Mouse (Mus musculus) macrophage (primary cell): ENCODE data around the gene Olfr263. TPM values are rescaled to one million over a fixed set of nuclear protein-coding genes. Genes with fewer than 3 reads are reported as not detected.

Source experiments
- H3K27ac ChIP-seq: fragments of 350-480 bp; formaldehyde crosslinking; 2 replicates; pipeline ENCODE4 v1.9.0; 2021
- H3K36me3 ChIP-seq: fragments of 350-480 bp; formaldehyde crosslinking; 2 replicates; pipeline ENCODE4 v1.9.0; 2021; ENCODE audit errors: inconsistent target
- H3K4me3 ChIP-seq: fragments of 350-480 bp; formaldehyde crosslinking; 2 replicates; pipeline ENCODE4 v1.9.0; 2021; ENCODE audit errors: inconsistent target
- H3K79me2 ChIP-seq: fragments of 350-480 bp; formaldehyde crosslinking; 2 replicates; pipeline ENCODE4 v1.9.0; 2021; ENCODE audit errors: inconsistent target
- WGBS: methylation state at CpG from one replicate; pipeline ENCODE4 v1.1.7; 2026; ENCODE audit warnings: inconsistent platforms; ENCODE audit not compliant: missing documents; 5-methylcytosine and 5-hydroxymethylcytosine counted together
- polyA plus RNA-seq: library from polyadenylated mRNA; stranded (reverse); fragments of 250-400 nt; gene quantifications from 3 replicates; pipeline ENCODE4 v1.2.4, GENCODE M21; 2018; ENCODE audit warnings: inconsistent platforms

The Olfr263 gene
- polyA plus RNA-seq, 1 experiment from 2014 or later: not detected

DNA sequence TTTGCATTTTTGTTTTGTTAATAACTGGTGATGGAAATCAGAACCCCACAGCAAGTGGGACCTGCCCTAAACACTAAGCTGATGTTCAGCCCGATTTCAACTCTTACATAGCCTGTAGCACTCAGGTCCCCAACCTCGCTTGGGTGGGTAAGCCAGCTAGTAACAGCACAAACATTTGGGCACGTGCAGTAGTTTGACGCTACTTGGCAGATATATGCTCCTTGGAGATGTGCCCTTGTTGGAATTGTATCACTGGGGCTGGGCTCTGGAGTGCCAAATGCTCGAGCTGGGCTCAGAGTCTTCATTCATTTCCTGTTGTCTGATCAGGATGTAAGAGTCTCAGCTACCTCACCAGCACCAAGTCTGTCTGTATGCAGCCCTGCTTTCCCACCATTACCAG, 33.2 kb downstream of the Olfr263 start:
- Histone ChIP-seq H3K27ac (no peak overlapping the region), H3K4me3 (no peak overlapping the region)
- 89% methylated on average over 5 of the region's 5 CpGs for WGBS

DNA sequence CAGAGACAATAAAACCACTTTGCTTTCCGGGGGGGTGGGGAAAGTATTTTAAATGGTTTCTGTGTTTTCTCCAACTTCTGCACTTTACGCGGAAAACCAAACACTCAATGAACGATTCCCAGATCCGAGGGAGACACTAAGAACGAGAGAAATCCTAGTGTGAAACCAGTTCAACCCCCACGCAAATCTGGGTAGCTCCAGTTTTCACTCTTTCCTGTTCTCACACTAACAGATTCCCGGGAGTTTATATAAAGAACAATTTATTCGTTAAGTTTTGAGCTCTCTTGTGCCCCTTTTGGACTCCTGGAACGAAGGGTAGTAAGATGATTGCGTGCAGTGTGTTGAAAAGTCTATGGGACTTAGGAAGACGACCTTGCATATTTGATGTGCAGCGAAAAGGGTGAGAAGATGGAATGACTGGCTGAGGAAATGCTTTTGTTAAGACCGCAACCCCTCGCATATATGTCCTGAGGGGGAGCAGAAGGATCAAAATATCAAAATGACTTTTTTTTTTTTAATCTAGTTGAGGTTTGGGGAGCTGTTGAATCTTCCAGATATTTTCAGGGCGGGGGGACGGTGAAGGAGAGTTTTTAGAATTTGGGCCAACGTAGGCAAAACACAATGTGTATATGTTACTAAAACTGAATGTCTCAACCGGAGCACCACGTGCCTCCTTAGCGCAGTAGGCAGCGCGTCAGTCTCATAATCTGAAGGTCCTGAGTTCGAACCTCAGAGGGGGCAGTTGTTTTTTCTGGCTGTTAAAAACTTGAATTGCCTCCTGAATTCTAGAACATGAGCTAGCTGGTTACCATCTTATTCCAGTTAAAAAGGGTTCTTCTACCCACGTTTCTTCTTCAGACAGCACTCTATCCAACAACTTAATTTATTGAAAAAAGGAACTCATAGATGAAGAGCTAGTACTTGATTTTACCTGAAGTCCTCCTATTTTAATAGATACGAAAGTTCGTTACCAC, 37.8 kb downstream of the Olfr263 start:
- no peaks in the 10 kb centered on the region for H3K36me3 ChIP-seq
- peak overlapping the region; percentile 63 for H3K4me3 ChIP-seq
- 2% methylated on average over 27 of the region's 27 CpGs for WGBS
- no peaks in the 10 kb centered on the region for H3K79me2 ChIP-seq
- H3K27ac ChIP-seq: no peak overlapping the region

More for the DNA sequence above, 33.2 kb downstream of the Olfr263 start:
- no peaks in the 10 kb centered on the region for H3K36me3 ChIP-seq
- H3K79me2 ChIP-seq: no peaks in the 10 kb centered on the region

DNA sequence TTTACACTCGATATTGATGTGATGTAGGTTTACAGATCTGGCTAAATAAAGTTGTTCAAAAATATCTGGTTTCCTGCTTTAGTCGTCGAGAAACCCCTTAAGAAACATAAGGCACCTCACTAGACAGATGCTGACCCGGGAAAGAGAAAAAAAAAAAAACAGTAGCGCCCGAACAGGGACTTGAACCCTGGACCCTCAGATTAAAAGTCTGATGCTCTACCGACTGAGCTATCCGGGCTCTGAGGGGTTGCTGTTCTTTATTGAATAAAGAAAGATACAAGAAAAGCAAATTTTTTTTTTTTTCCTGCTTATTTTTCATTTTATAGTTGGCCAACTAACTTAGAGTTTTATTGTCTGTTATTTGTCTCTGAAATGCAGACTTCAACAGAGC, 38.5 kb downstream of the Olfr263 start:
- Histone ChIP-seq H3K27ac (no peak overlapping the region), H3K36me3 (no peaks in the 10 kb centered on the region), H3K79me2 (no peaks in the 10 kb centered on the region), H3K4me3 (peak overlapping the region; percentile 63)
- WGBS: 3% methylated on average over 8 of the region's 8 CpGs

DNA sequence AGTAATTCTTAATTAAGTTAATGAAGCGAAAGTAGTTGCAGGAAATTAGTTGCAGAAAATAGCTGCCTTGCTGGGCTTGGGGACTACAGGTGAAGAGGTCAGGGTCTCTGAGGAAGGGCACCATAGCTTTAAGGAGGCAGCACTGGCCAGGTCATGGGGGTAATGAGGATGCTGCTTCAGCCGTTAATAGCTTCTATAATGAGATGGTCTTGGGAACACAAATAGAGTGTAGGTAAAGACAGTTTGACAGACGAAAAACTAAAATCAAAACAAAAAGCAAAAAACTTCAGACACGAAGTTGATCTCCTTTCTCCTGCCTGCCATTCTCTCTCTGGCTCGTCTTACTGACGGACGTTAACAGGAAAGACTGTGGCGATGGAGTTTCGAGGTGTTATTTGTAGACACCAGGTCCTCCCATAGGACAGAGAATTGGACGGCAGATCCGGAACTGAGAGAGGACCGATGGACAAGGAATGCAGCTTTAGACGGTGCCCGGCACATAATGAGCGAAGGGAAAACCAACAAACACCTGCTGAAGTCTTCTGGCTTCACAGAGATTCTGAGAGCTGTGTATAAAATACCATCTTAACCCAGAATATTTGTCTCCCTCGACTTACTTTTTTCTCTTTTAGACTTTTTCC, 39.1 kb downstream of the Olfr263 start:
- Histone ChIP-seq H3K27ac (no peak overlapping the region), H3K4me3 (peak overlapping the region; percentile 63), H3K36me3 (no peaks in the 10 kb centered on the region), H3K79me2 (no peaks in the 10 kb centered on the region)
- 0% methylated on average over 16 of the region's 16 CpGs for WGBS

DNA sequence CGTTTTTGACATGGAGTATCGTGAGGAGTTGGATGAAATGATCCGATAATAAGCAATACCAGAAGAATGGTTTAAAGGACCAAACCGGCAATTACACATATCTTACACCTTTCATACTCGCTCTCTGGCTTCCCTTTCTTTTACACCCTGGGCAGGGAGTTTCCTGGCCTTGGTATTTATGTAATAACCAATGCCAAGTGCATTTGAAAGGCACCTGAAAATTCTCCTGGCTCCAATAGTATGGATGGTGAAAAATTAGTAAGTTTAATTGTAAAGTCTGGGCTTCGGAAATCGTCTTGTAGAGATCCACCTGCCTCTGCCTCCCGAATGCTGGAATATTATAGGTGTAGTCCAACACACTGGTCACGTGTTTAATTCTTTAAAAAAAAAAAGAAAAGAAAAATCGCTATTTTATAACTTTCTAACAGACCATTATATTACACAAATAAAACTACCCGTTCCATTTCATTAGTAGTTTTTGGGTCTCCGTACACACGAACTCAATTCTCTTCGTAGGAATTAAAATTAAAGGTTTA, 39.8 kb downstream of the Olfr263 start:
- Histone ChIP-seq H3K27ac (no peak overlapping the region), H3K79me2 (no peaks in the 10 kb centered on the region), H3K4me3 (peak overlapping the region; percentile 63), H3K36me3 (no peaks in the 10 kb centered on the region)
- 2% methylated on average over 14 of the region's 14 CpGs for WGBS

DNA sequence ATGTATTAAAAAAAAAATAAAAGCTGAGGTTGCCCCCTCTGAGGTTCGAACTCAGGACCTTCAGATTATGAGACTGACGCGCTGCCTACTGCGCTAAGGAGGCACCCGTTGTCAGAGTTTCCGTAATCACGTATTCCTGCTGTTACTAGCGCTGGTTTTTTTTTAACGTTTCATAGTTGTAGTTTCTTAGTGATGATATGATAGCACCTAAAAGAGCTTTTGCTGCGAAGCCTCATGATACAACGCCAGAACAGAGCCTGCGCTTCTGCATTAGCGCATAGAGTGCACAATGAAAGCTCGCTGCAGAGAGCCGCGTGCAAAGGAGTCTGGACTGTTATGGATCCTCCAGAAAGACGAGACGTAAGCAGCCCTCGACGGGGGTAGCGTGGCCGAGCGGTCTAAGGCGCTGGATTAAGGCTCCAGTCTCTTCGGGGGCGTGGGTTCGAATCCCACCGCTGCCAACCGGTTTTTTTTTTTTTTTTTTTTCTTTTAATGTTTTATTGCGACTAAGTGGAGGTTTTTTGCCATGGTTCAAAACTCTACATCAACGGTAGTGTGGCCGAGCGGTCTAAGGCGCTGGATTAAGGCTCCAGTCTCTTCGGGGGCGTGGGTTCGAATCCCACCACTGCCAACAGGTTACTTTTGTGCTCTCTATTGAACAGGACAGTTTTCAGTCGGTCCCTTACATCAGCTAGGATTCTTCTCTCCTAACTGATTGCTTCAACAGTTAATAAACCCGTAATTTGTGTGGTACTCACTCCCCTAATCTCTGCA, 40.4 kb downstream of the Olfr263 start:
- Histone ChIP-seq H3K36me3 (no peaks in the 10 kb centered on the region), H3K79me2 (no peaks in the 10 kb centered on the region), H3K27ac (no peak overlapping the region), H3K4me3 (peak overlapping the region; percentile 63)
- WGBS: 2% methylated on average over 39 of the region's 39 CpGs

DNA sequence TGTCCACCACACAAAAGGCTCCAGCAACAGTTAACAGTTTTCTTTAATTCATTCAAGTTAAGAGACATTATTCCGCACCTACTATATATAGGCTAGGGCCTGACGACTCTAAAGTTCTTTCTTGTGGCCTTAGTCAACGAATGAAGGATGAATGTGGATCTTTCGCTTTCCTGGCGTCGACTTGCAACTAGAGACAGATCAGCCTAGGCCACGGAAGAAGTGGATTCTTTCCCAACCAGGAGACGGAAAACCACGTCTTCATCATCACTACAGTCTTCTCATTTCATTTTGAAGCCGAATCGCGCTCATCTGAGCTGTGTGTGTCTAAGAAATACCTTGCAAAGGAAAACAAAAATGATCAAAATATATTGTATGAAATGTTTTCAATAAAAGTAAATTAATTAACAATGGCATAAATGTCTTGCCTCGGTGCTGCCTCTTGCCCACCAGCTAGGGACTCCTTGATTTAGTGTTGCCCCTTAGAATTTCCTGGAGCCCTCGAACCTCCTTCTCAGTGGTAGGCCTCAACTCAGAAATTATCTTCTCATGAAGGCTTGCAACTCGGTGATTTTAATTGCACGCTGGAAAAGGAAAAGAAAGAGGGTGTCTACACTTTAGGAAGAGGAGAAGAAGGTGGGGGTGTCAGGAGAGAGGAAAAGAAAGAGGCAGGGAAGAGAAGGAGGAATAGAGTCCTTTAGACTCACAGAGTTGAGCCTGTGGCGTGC, 41.2 kb downstream of the Olfr263 start:
- 90% methylated on average over 17 of the region's 17 CpGs for WGBS
- Histone ChIP-seq H3K4me3 (peak overlapping the region; percentile 63; the same call in 1 of the 2 replicates), H3K36me3 (no peaks in the 10 kb centered on the region), H3K27ac (no peak overlapping the region), H3K79me2 (no peaks in the 10 kb centered on the region)

DNA sequence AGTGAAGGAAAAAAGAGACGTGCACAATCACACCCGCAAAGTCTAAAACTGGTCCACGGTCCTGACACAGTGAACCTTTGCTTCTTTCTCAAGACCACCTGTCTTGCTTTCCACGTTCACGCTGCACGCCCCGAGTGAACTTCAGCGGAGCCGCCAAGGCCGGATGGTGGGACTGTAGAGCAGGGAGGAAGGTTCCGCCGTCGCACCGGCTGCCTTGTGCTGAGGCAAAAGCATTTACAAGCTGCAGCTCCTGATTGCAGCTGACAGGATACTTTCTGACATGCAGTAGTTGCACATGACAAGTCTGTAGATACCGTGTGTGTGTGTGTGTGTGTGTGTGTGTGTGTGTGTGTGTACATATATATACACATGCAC, 41.7 kb downstream of the Olfr263 start:
- no peaks in the 10 kb centered on the region for H3K79me2 ChIP-seq
- 48% methylated on average over 14 of the region's 15 CpGs for WGBS
- H3K27ac ChIP-seq: no peak overlapping the region
- H3K4me3 ChIP-seq: no peak overlapping the region
- H3K36me3 ChIP-seq: no peaks in the 10 kb centered on the region

DNA sequence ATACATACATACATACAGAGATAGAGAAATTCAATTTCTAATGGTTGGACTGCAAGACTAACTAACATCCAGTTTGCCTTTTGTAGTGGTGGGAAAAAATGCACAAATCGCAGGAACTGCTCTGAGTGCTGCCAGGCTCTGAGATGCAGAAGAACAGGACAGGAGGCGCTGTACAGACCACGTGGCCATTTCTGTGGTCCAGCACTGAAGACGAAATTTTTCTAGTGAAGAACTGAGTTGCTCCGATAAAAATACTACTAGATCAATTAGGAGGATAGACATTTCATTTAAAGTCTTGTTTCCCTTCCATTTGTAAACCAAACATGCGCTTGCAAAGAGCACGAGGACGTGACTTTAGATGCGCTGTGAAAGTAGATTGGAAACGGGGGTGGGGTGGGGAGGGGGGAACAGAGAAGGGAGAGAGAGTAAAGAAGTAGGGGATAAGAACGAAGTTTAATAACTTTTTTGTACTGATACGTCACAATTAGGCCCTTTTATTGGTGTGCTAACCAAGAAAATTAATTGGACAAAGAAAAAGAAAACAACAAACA, 42.2 kb downstream of the Olfr263 start:
- peak overlapping the region; percentile 36 for H3K4me3 ChIP-seq
- no peak overlapping the region for H3K27ac ChIP-seq
- H3K79me2 ChIP-seq: no peaks in the 10 kb centered on the region
- H3K36me3 ChIP-seq: no peaks in the 10 kb centered on the region
- WGBS: under 1% methylated on average over 12 of the region's 12 CpGs

DNA sequence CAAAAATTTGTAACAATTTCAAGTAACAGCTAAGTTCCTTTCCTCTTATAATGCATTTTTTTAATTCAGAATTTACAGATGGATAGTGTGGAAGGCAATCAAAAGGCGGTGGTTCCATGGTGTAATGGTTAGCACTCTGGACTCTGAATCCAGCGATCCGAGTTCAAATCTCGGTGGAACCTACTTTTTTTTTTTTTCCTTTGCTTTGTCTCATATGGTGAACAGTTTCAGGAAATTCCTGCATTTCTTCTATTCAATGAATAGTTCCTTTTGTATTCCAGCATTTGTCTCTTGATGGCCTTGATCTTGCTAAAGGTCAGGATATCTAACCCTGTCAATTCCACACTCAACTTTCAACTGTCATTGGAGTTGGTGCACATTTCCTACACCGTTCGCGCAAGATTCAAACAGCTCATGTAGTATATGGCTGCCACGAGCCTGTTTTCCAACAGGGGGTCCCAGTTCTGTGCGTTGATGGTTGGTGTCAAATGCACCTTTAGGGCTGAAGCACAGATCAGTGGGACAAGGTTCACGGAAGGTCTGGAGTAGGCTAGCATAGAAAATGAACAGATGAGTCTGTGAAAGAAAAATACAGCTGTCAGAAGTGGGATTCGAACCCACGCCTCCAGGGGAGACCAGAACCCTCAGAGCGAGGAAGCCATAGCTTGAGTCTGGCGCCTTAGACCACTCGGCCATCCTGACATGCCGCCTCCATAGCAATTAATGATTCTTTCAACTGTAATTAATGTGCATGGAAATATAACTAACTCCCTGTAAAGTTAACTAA, 43.0 kb downstream of the Olfr263 start:
- WGBS: 2% methylated on average over 16 of the region's 16 CpGs

DNA sequence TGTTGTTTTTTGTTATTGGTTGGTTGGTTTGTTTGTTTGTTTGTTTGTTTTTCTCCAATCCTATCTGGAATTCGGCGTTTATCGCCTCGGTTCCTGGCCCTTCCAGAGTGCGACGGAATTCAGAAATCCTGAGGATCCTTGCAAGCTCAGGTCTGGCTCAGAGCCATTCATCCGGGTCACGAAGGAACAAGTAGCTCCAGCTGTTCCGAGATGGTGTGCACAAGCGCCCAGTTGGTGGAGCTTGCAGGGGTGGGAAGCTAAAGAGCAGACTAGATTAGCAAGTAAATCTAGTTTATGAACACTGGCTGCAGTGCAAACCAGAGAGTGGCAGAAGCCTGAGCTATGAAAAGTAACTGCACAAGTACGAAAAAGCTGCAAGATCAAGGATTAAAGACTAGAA, 43.6 kb downstream of the Olfr263 start:
- 5% methylated on average over 11 of the region's 11 CpGs for WGBS
- Histone ChIP-seq H3K27ac (no peak overlapping the region), H3K36me3 (no peaks in the 10 kb centered on the region), H3K4me3 (peak overlapping the region; percentile 36), H3K79me2 (no peaks in the 10 kb centered on the region)

More for the DNA sequence above, 43.0 kb downstream of the Olfr263 start:
- Histone ChIP-seq H3K27ac (no peak overlapping the region), H3K79me2 (no peaks in the 10 kb centered on the region), H3K36me3 (no peaks in the 10 kb centered on the region), H3K4me3 (peak overlapping the region; percentile 36)

DNA sequence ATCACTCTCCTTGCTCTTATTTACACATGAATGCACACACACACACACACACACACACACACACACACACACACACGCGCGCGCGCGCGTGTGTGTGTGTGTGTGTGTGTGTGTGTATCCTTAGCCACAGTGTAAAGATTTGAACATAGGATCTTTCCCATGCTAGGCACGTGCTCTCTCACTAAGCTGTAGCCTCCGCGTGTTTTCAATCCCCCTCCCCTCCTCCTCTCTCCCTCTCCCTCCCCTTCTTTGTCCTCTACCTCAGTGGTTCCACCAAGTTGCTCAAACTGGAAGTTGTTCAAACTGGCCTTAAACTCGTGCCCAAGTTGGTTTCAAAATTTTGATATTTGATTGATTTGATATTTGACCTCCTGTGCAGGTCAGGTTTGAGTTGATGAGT, 47.3 kb downstream of the Olfr263 start:
- H3K4me3 ChIP-seq: no peak overlapping the region
- peaks cover 9% of the 10 kb centered on the region for H3K79me2 ChIP-seq
- no peak overlapping the region for H3K27ac ChIP-seq
- WGBS: 67% methylated on average over 4 of the region's 11 CpGs
- no peaks in the 10 kb centered on the region for H3K36me3 ChIP-seq

DNA sequence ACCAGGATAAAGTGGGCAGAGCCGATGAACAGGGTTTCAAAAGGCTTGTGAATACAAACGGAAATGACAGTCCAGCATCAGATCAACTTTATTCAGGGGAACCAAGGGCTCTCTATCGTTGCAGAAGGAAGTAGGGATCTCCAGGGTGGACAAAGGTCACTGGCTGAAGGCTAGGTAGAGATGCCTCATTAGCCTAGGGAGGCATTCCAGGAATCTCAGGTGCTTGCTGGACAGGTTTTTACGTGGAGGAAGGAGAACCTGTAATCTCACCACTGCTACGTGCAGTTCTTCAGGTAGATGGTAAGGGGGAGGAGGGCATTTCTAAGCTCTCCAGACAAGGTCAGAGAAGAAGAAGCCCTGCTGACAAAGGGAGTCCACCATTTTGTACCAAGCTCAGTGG, 48.2 kb downstream of the Olfr263 start:
- 93% methylated on average over 5 of the region's 5 CpGs for WGBS

More for the DNA sequence above, 48.2 kb downstream of the Olfr263 start:
- Histone ChIP-seq H3K79me2 (peaks cover 18% of the 10 kb centered on the region), H3K36me3 (peaks cover 7% of the 10 kb centered on the region; the same call in 1 of the 2 replicates), H3K4me3 (no peak overlapping the region), H3K27ac (no peak overlapping the region)
